Mouse (Mus musculus) ES-Bruce4 (cell line): ENCODE measurements at regions not wholly inside any gene's neighbourhood (a gene's known extent, or its start where the extent isn't known, plus 50 kb on each side); places are given as distances from the start of the nearest gene placed in this dataset.

Source experiments
- CTCF ChIP-seq: IDR thresholded peaks from one replicate; pipeline ENCODE4 v1.8.1; 2011; ENCODE audit warnings: low read depth, low read length
- EP300 ChIP-seq: IDR thresholded peaks from 2 replicates; pipeline ENCODE4 v1.6.1; 2011; ENCODE audit warnings: low read depth, low read length; ENCODE audit not compliant: insufficient read depth
- POLR2A ChIP-seq: IDR thresholded peaks from one replicate; pipeline ENCODE4 v1.8.1; 2011; ENCODE audit warnings: low read length; ENCODE audit not compliant: insufficient read depth

GRCm38 (mm10) chr11:79833817-79834216 lies 128.4 kb downstream of the Utp6 start:
- no peak for TF ChIP-seq CTCF
- TF ChIP-seq POLR2A: no peak
- TF ChIP-seq EP300: no peak
